Mouse (Mus musculus): ENCODE measurements around the gene Vmn1r227. TPM values are rescaled to one million over a fixed set of nuclear protein-coding genes. Genes with fewer than 3 reads are reported as not detected.

Gene Vmn1r227
- total RNA-seq (2014; rRNA removed) (not detected in 2 replicates), polyA plus RNA-seq (2012; rRNA removed) (not detected in 2 replicates)

DNA sequence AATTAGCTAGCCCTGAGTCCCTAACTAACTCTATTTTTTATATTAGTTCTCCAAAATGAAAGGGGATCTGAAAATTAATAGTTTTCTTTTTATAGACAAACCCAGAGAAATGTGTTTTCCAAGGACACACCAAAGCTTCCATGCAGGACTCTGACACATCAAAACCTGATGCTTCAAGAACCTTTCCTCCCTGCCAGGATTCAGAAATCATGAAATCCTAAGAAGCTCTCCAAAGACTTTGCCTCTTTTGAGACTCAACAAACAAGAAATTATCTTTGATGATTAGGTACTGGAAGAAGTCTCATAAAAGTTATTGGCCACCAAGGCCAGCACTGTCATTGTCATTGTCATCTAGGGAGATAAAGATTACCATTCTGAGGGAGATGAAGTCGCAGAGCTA lies at the start of gene Vmn1r227:
Gene Vmn1r227 (plus strand): TSS at position 301 of the 400 bp plus-strand sequence.
- TF ChIP-seq POLR2A (IDR thresholded peaks at IDR 0.05; ENCODE audit: extremely low read depth, insufficient read depth, low read length) (no peak), CTCF (IDR thresholded peaks at IDR 0.05; ENCODE audit: low read depth, low read length) (no peak)
- Histone ChIP-seq H3K27me3 (ENCODE audit: control insufficient read depth, insufficient read depth, low read length) (no peaks in the 10 kb centered on the region), H3K27ac (replicated peaks; ENCODE audit: insufficient read depth, low read depth, low read length) (no peak within 1 kb of the TSS), H3K9ac (ENCODE audit: low read depth, low read length) (no peak within 1 kb of the TSS), H3K4me1 (ENCODE audit: control insufficient read depth, insufficient read depth, low read length) (no peaks in the 10 kb centered on the region), H3K36me3 (ENCODE audit: control insufficient read depth, insufficient read depth, low read length) (no peaks in the 10 kb centered on the region), H3K79me2 (ENCODE audit: control insufficient read depth, insufficient read depth, low read length) (no peaks in the 10 kb centered on the region), H3K4me3 (ENCODE audit: insufficient read depth, low read depth, low read length) (no peak within 1 kb of the TSS)
- no peak for DNase-seq (ENCODE audit: extremely low read depth, low read depth, low spot score)
- WGBS, result 30% methylated on average over 1 of the region's 1 CpGs

DNA sequence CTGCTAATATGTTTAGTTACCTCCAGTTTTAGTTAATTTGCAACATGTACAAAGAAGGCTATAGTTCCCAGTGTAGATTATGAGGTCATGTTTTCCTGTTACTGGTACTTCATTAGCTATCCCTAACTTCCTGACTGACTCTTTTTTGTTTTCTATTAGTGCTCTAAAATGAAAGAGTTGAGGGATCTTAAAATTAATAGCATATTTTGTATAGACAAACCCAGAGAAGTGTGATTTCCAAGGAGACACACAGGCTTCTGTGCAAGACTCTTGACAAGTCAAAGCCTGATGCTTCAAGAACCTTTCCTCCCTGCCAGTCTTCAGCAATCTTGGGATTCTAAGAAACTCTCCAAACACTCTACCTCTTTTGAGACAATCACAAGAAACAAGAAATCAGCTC lies 47.1 kb upstream of the Vmn1r227 start, which contains the start of gene Vmn1r226:
Gene Vmn1r226 (plus strand): TSS at position 301 of the 400 bp plus-strand sequence.
- Histone ChIP-seq H3K9ac (ENCODE audit: low read depth, low read length) (no peak within 1 kb of the TSS), H3K79me2 (ENCODE audit: control insufficient read depth, insufficient read depth, low read length) (no peaks in the 10 kb centered on the region), H3K4me1 (ENCODE audit: control insufficient read depth, insufficient read depth, low read length) (no peaks in the 10 kb centered on the region), H3K27ac (replicated peaks; ENCODE audit: insufficient read depth, low read depth, low read length) (no peak within 1 kb of the TSS), H3K4me3 (ENCODE audit: insufficient read depth, low read depth, low read length) (no peak within 1 kb of the TSS), H3K36me3 (ENCODE audit: control insufficient read depth, insufficient read depth, low read length) (no peaks in the 10 kb centered on the region), H3K27me3 (ENCODE audit: control insufficient read depth, insufficient read depth, low read length) (no peaks in the 10 kb centered on the region)
- DNase-seq (ENCODE audit: extremely low read depth, low read depth, low spot score), result no peak
- no peak for TF ChIP-seq POLR2A (IDR thresholded peaks at IDR 0.05; ENCODE audit: extremely low read depth, insufficient read depth, low read length)
- no peak for TF ChIP-seq CTCF (IDR thresholded peaks at IDR 0.05; ENCODE audit: low read depth, low read length)

DNA sequence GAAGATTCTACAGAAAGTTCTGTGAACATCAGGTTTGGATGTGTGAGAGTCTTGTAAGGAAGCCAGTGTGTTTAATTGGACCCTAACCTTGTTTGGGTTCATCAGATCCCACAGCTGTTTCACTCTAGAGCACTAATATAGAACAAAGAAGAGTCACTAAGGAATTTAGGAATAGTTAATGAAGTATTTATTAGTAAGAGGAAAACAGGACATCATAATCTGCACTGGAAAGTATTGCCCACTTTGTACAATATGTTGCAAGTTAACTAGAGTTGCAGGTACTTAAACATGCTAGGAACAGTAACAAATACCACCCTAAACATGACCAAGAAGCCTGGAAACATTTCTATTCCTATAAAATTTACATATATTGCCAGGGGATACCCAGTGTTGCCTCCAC lies 56.4 kb downstream of the Vmn1r227 start, which contains the start of gene Vmn1r228:
Gene Vmn1r228 (minus strand): TSS at position 101 of the 400 bp plus-strand sequence.
- Histone ChIP-seq H3K79me2 (ENCODE audit: control insufficient read depth, insufficient read depth, low read length) (no peaks in the 10 kb centered on the region), H3K27me3 (ENCODE audit: control insufficient read depth, insufficient read depth, low read length) (no peaks in the 10 kb centered on the region), H3K27ac (replicated peaks; ENCODE audit: insufficient read depth, low read depth, low read length) (no peak within 1 kb of the TSS), H3K4me3 (ENCODE audit: insufficient read depth, low read depth, low read length) (no peak within 1 kb of the TSS), H3K4me1 (ENCODE audit: control insufficient read depth, insufficient read depth, low read length) (no peaks in the 10 kb centered on the region), H3K36me3 (ENCODE audit: control insufficient read depth, insufficient read depth, low read length) (no peaks in the 10 kb centered on the region), H3K9ac (ENCODE audit: low read depth, low read length) (no peak within 1 kb of the TSS)
- TF ChIP-seq CTCF (IDR thresholded peaks at IDR 0.05; ENCODE audit: low read depth, low read length) (no peak), POLR2A (IDR thresholded peaks at IDR 0.05; ENCODE audit: extremely low read depth, insufficient read depth, low read length) (no peak)
- no peak for DNase-seq (ENCODE audit: extremely low read depth, low read depth, low spot score)

Other genes starting within 250 kb of the Vmn1r227 start
- gene Vmn2r108, start 248.5 kb upstream of the Vmn1r227 start, total RNA-seq (2014; rRNA removed), result not detected in 2 replicates
- gene Vmn2r108, start 248.5 kb upstream of the Vmn1r227 start, polyA plus RNA-seq (2012; rRNA removed), result not detected in 2 replicates
- gene Vmn1r225, start 231.7 kb upstream of the Vmn1r227 start, total RNA-seq (2014; rRNA removed), result not detected in 2 replicates
- gene Vmn1r225, start 231.7 kb upstream of the Vmn1r227 start, polyA plus RNA-seq (2012; rRNA removed), result not detected in 2 replicates
- gene Vmn2r109, start 165.1 kb upstream of the Vmn1r227 start, total RNA-seq (2014; rRNA removed), result not detected in 2 replicates
- gene Vmn2r109, start 165.1 kb upstream of the Vmn1r227 start, polyA plus RNA-seq (2012; rRNA removed), result not detected in 2 replicates
- not detected in 2 replicates for gene Vmn2r110, start 133.4 kb upstream of the Vmn1r227 start, total RNA-seq (2014; rRNA removed)
- not detected in 2 replicates for gene Vmn2r110, start 133.4 kb upstream of the Vmn1r227 start, polyA plus RNA-seq (2012; rRNA removed)
- not detected in 2 replicates for gene Fpr-rs3, start 105.0 kb upstream of the Vmn1r227 start, total RNA-seq (2014; rRNA removed)
- not detected in 2 replicates for gene Fpr-rs3, start 105.0 kb upstream of the Vmn1r227 start, polyA plus RNA-seq (2012; rRNA removed)
- gene Vmn1r226, start 47.0 kb upstream of the Vmn1r227 start, total RNA-seq (2014; rRNA removed), result not detected in 2 replicates
- gene Vmn1r226, start 47.0 kb upstream of the Vmn1r227 start, polyA plus RNA-seq (2012; rRNA removed), result not detected in 2 replicates
- gene Vmn1r228, start 56.3 kb downstream of the Vmn1r227 start, total RNA-seq (2014; rRNA removed), result not detected in 2 replicates
- not detected in 2 replicates for gene Vmn1r228, start 56.3 kb downstream of the Vmn1r227 start, polyA plus RNA-seq (2012; rRNA removed)
- not detected in 2 replicates for gene Vmn1r229, start 81.7 kb downstream of the Vmn1r227 start, total RNA-seq (2014; rRNA removed)
- gene Vmn1r229, start 81.7 kb downstream of the Vmn1r227 start, polyA plus RNA-seq (2012; rRNA removed), result not detected in 2 replicates
- gene Vmn1r230, start 110.6 kb downstream of the Vmn1r227 start, total RNA-seq (2014; rRNA removed), result not detected in 2 replicates
- gene Vmn1r230, start 110.6 kb downstream of the Vmn1r227 start, polyA plus RNA-seq (2012; rRNA removed), result not detected in 2 replicates
- not detected in 2 replicates for gene Vmn1r231, start 175.2 kb downstream of the Vmn1r227 start, total RNA-seq (2014; rRNA removed)
- not detected in 2 replicates for gene Vmn1r231, start 175.2 kb downstream of the Vmn1r227 start, polyA plus RNA-seq (2012; rRNA removed)
- gene Vmn1r232, start 189.9 kb downstream of the Vmn1r227 start, total RNA-seq (2014; rRNA removed), result not detected in 2 replicates
- gene Vmn1r232, start 189.9 kb downstream of the Vmn1r227 start, polyA plus RNA-seq (2012; rRNA removed), result not detected in 2 replicates
- 31.1 and 40.5 TPM in 2 replicates for gene Ppp2r1a, start 215.5 kb downstream of the Vmn1r227 start, total RNA-seq (2014; rRNA removed)
- 62.9 and 70.2 TPM in 2 replicates for gene Ppp2r1a, start 215.5 kb downstream of the Vmn1r227 start, polyA plus RNA-seq (2012; rRNA removed)